Comparison of ENCODE assay signal across 12 mouse cellular contexts in the genomic region with DNA sequence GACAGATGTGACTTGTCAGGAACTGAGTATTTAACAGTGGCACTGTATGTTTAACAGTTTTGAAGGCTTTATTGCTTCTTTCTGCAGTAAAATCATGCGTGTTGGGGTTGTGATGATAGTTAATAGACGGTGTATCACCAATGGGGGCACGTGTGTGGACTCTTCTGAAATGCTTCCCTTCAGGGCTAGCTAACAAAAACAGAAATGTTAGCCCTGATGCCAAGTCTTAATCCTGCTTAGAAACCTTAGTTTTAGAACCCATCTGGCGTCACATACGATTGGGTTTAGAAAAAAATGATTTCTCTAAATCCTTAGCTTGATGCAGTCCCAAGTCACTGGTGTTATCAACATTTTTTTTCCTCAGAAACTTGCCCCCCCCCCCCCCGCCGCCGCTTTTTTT.
DNase-seq lines count a peak whose midpoint lies in the region; ATAC-seq and TF ChIP-seq lines count a peak whose summit lies in the region.
"Had no signal": no experiment of that assay in that cellular context is flagged by ENCODE, and none has a peak within 500 bp of the region (broad histone marks: within the 10 kb centered on the region; RNA-seq: fewer than 3 reads in every experiment).

No protein-coding gene starts in this region.

- DNase-seq in gastrocnemius, adult 2 months: no peak
- DNase-seq in gastrocnemius, adult 18-20 months (ENCODE audit: low spot score): no peak
- no peak for DNase-seq in midbrain, embryonic 11.5 days (ENCODE audit: low spot score, missing footprints)
- no peak for DNase-seq in frontal cortex, postnatal 36 days (ENCODE audit: low spot score in 2 of 2)
- no peak for DNase-seq in spleen, postnatal 10 days (ENCODE audit: low spot score in 2 of 2)
- DNase-seq in gastrocnemius, postnatal 25 days: no peak
- DNase-seq: kidney, adult 2 months had no signal

- peak overlapping the region; percentile 70 for H3K9ac ChIP-seq in forebrain, embryonic 13.5 days
- H3K9ac ChIP-seq in midbrain, embryonic 11.5 days (ENCODE audit: low read length): peak overlapping the region; percentile 49; the same call in 1 of the 2 replicates
- H3K9ac ChIP-seq: heart, embryonic 13.5 days; liver, embryonic 12.5 days had no signal

- 34% methylated on average over 8 of the region's 8 CpGs for WGBS in forebrain, embryonic 13.5 days
- WGBS in midbrain, embryonic 11.5 days: 56% methylated on average over 6 of the region's 8 CpGs

- peak overlapping the region; percentile 63 for H3K4me2 ChIP-seq in forebrain, embryonic 13.5 days
- H3K4me2 ChIP-seq in midbrain, embryonic 11.5 days: peak overlapping the region; percentile 66
- H3K4me2 ChIP-seq: heart, embryonic 13.5 days; liver, embryonic 12.5 days had no signal

- peaks cover 85% of the 10 kb centered on the region for H3K4me1 ChIP-seq in E14TG2a.4 (replicated peaks; ENCODE audit: low read depth, low read length)
- H3K4me1 ChIP-seq in forebrain, embryonic 13.5 days: peaks cover 66% of the 10 kb centered on the region
- H3K4me1 ChIP-seq in midbrain, embryonic 11.5 days (ENCODE audit: control insufficient read depth, insufficient read depth, low read length): peaks cover 20% of the 10 kb centered on the region

- TF ChIP-seq CTCF in gastrocnemius, adult 2 months (IDR thresholded peaks at IDR 0.05): no peak
- TF ChIP-seq CTCF in E14TG2a.4 (conservative IDR thresholded peaks at IDR 0.05; ENCODE audit: low read length): no peak

- intact Hi-C loops in gastrocnemius, adult 2 months (cut with DNase I): no loop called here

- H3K36me3 ChIP-seq in E14TG2a.4 (ENCODE audit: insufficient read depth, low read length): peaks cover 32% of the 10 kb centered on the region
- H3K36me3 ChIP-seq in forebrain, embryonic 13.5 days (ENCODE audit: poor library complexity, severe bottlenecking): no peaks in the 10 kb centered on the region
- no peaks in the 10 kb centered on the region for H3K36me3 ChIP-seq in midbrain, embryonic 11.5 days (ENCODE audit: control insufficient read depth, insufficient read depth, low read length)
- H3K36me3 ChIP-seq: heart, embryonic 13.5 days; liver, embryonic 12.5 days had no signal

- no peak for ATAC-seq in forebrain, embryonic 13.5 days
- ATAC-seq in midbrain, embryonic 11.5 days (ENCODE audit: low FRiP score): no peak
- ATAC-seq: liver, embryonic 12.5 days had no signal

- H3K27me3 ChIP-seq in E14TG2a.4 (ENCODE audit: insufficient read depth, low read length): no peaks in the 10 kb centered on the region
- H3K27me3 ChIP-seq in forebrain, embryonic 13.5 days: no peaks in the 10 kb centered on the region
- no peaks in the 10 kb centered on the region for H3K27me3 ChIP-seq in midbrain, embryonic 11.5 days (ENCODE audit: control insufficient read depth, insufficient read depth, low read length)
- H3K27me3 ChIP-seq: heart, embryonic 13.5 days had no signal

- H3K4me3 ChIP-seq in gastrocnemius, adult 2 months: peak overlapping the region; percentile 63; the same call in 1 of the 2 replicates
- peak overlapping the region; percentile 84 for H3K4me3 ChIP-seq in E14TG2a.4 (replicated peaks; ENCODE audit: low read length)
- peak overlapping the region; percentile 48 for H3K4me3 ChIP-seq in forebrain, embryonic 13.5 days
- H3K4me3 ChIP-seq in midbrain, embryonic 11.5 days (ENCODE audit: low read depth, low read length): peak overlapping the region; percentile 44
- H3K4me3 ChIP-seq: heart, embryonic 13.5 days; liver, embryonic 12.5 days; megakaryocyte, embryonic 14.5 days had no signal

- H3K27ac ChIP-seq in gastrocnemius, adult 2 months: no peak overlapping the region
- no peak overlapping the region for H3K27ac ChIP-seq in forebrain, embryonic 13.5 days
- H3K27ac ChIP-seq in midbrain, embryonic 11.5 days (ENCODE audit: low read depth, low read length): no peak overlapping the region
- H3K27ac ChIP-seq: heart, embryonic 13.5 days; liver, embryonic 12.5 days had no signal

- no peaks in the 10 kb centered on the region for H3K9me3 ChIP-seq in E14TG2a.4 (ENCODE audit: low read length)
- H3K9me3 ChIP-seq in forebrain, embryonic 13.5 days (replicated peaks): no peaks in the 10 kb centered on the region
- H3K9me3 ChIP-seq in midbrain, embryonic 11.5 days (ENCODE audit: control insufficient read depth, low read length): no peaks in the 10 kb centered on the region
- H3K9me3 ChIP-seq: heart, embryonic 13.5 days; liver, embryonic 12.5 days; megakaryocyte, embryonic 14.5 days had no signal
